Mouse (Mus musculus): Measurements from ENCODE around the gene Itgb5. TPM values are rescaled to one million over a fixed set of nuclear protein-coding genes. Genes with fewer than 3 reads are reported as not detected.

Gene Itgb5
- polyA plus RNA-seq, 2 experiments = 108 to 117 TPM

DNA sequence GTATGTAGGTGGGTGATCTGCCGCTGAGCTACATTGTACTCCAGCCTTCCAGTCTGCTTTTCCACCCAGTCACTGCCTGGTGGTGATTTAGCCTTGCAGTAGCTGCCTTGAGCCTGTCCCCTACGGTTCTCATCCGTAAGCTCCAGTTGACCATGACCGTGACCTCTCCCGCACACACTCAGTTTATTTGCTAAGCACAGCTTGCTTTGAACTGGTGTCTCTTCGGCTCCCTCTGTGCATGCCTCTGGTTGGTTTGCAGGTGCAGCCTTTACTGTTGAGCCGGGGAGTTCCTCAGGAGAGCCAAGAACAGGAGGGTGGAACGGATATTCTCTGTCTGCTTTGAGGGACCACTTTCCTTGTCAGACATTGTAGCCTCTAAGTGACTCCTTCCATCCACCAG, 61.6 kb downstream of the Itgb5 start:
- H3K4me1 ChIP-seq (ENCODE audit: control insufficient read depth, insufficient read depth, low read length) = peaks cover 40% of the 10 kb centered on the region
- 62% methylated on average over 8 of the region's 8 CpGs for WGBS
- 0 out of 2 replicates have a peak overlapping the region, but pooled peaks have one; percentile 8 for H3K4me2 ChIP-seq (replicated peaks; ENCODE audit: low read depth, low read length, severe bottlenecking)
- H3K36me3 ChIP-seq (ENCODE audit: control insufficient read depth, insufficient read depth, low read length) = 0 out of 2 replicates have a peak, but pooled peaks cover 6% of the 10 kb centered on the region
- H3K9me3 ChIP-seq (ENCODE audit: control insufficient read depth, low read length) = no peaks in the 10 kb centered on the region
- ATAC-seq (ENCODE audit: low FRiP score, low read depth) = 0 out of 2 replicates have a peak, but pooled peaks have one; percentile 13
- TF ChIP-seq POLR2A (IDR thresholded peaks at IDR 0.05; ENCODE audit: borderline replicate concordance, extremely low read depth, insufficient read depth, insufficient read length) = no peak
- no peaks in the 10 kb centered on the region for H3K27me3 ChIP-seq (ENCODE audit: control insufficient read depth, insufficient read depth, low read length)
- peak overlapping the region; percentile 65; the same call in 1 of the 2 replicates for H3K27ac ChIP-seq (replicated peaks; ENCODE audit: low read depth, low read length)
- no peak overlapping the region for H3K4me3 ChIP-seq (replicated peaks; ENCODE audit: low read length)
- no peak overlapping the region for H3K9ac ChIP-seq (ENCODE audit: low read depth, low read length, severe bottlenecking)
- DNase-seq (ENCODE audit: low spot score) = no peak

DNA sequence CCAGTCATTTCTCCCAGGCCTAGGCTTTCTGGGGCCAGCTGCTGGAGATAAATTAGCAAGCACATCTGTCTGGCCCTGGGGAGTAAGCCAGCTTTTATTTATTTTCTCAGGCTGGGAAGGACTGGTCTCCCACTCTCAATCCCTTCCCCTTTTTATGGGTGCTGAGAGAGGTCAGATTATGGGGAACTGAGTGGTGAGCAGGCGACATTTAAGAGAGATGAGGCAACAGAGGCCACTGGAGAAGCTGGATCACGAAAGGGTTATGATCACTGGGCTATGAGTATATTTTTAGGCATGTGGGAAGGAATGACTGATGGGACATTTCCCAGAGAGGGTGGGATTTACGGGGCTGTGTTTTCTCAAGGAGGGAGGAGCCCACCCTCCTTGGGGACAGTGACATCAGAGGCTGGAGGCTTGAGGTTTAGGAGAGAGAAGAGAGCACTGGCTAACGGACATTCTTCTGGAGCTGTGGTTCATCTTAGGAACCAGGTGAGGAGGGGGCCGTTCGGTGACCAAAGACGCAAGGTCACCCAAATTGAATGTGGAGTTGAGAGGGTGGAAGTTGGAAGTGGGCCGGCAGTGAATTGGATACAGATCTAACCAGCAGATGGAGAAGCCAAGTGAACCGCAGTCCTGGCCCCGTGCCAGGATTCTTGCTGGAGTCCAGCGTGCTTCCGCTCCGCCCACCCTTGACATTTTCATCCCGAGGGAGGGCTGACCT, 62.3 kb downstream of the Itgb5 start:
- ATAC-seq (ENCODE audit: low FRiP score, low read depth) = peak; percentile 83
- Histone ChIP-seq H3K27me3 (ENCODE audit: control insufficient read depth, insufficient read depth, low read length) (no peaks in the 10 kb centered on the region), H3K4me1 (ENCODE audit: control insufficient read depth, insufficient read depth, low read length) (peaks cover 37% of the 10 kb centered on the region), H3K4me3 (replicated peaks; ENCODE audit: low read length) (0 out of 2 replicates have a peak overlapping the region, but pooled peaks have one; percentile 12), H3K9ac (ENCODE audit: low read depth, low read length, severe bottlenecking) (no peak overlapping the region), H3K27ac (replicated peaks; ENCODE audit: low read depth, low read length) (peak overlapping the region; percentile 65), H3K9me3 (ENCODE audit: control insufficient read depth, low read length) (no peaks in the 10 kb centered on the region), H3K36me3 (ENCODE audit: control insufficient read depth, insufficient read depth, low read length) (0 out of 2 replicates have a peak, but pooled peaks cover 6% of the 10 kb centered on the region), H3K4me2 (replicated peaks; ENCODE audit: low read depth, low read length, severe bottlenecking) (peak overlapping the region; percentile 33)
- WGBS = 18% methylated on average over 14 of the region's 14 CpGs
- peak; percentile 94 for DNase-seq (ENCODE audit: low spot score)
- no peak for TF ChIP-seq POLR2A (IDR thresholded peaks at IDR 0.05; ENCODE audit: borderline replicate concordance, extremely low read depth, insufficient read depth, insufficient read length)

- peak; percentile 49 for DNase-seq (ENCODE audit: low spot score)
- Histone ChIP-seq H3K4me1 (ENCODE audit: control insufficient read depth, insufficient read depth, low read length) (peaks cover 33% of the 10 kb centered on the region), H3K4me3 (replicated peaks; ENCODE audit: low read length) (no peak overlapping the region), H3K9me3 (ENCODE audit: control insufficient read depth, low read length) (no peaks in the 10 kb centered on the region), H3K9ac (ENCODE audit: low read depth, low read length, severe bottlenecking) (no peak overlapping the region), H3K4me2 (replicated peaks; ENCODE audit: low read depth, low read length, severe bottlenecking) (0 out of 2 replicates have a peak overlapping the region, but pooled peaks have one; percentile 33), H3K27me3 (ENCODE audit: control insufficient read depth, insufficient read depth, low read length) (no peaks in the 10 kb centered on the region), H3K36me3 (ENCODE audit: control insufficient read depth, insufficient read depth, low read length) (0 out of 2 replicates have a peak, but pooled peaks cover 6% of the 10 kb centered on the region), H3K27ac (replicated peaks; ENCODE audit: low read depth, low read length) (peak overlapping the region; percentile 48; the same call in 1 of the 2 replicates)
- no peak for TF ChIP-seq POLR2A (IDR thresholded peaks at IDR 0.05; ENCODE audit: borderline replicate concordance, extremely low read depth, insufficient read depth, insufficient read length)
- WGBS = 32% methylated on average over 6 of the region's 6 CpGs
- ATAC-seq (ENCODE audit: low FRiP score, low read depth) = no peak
These were observed 63.1 kb downstream of the Itgb5 start for GRCm38 (mm10) chr16:33892539-33892938.

- Histone ChIP-seq H3K9ac (ENCODE audit: low read depth, low read length, severe bottlenecking) (no peak overlapping the region), H3K27me3 (ENCODE audit: control insufficient read depth, insufficient read depth, low read length) (no peaks in the 10 kb centered on the region), H3K36me3 (ENCODE audit: control insufficient read depth, insufficient read depth, low read length) (no peaks in the 10 kb centered on the region), H3K4me3 (replicated peaks; ENCODE audit: low read length) (no peak overlapping the region), H3K27ac (replicated peaks; ENCODE audit: low read depth, low read length) (no peak overlapping the region), H3K9me3 (ENCODE audit: control insufficient read depth, low read length) (no peaks in the 10 kb centered on the region), H3K4me1 (ENCODE audit: control insufficient read depth, insufficient read depth, low read length) (peaks cover 33% of the 10 kb centered on the region), H3K4me2 (replicated peaks; ENCODE audit: low read depth, low read length, severe bottlenecking) (no peak overlapping the region)
- 85% methylated on average over 4 of the region's 4 CpGs for WGBS
- no peak for TF ChIP-seq POLR2A (IDR thresholded peaks at IDR 0.05; ENCODE audit: borderline replicate concordance, extremely low read depth, insufficient read depth, insufficient read length)
- ATAC-seq (ENCODE audit: low FRiP score, low read depth) = no peak
- no peak for DNase-seq (ENCODE audit: low spot score)
These were observed 64.3 kb downstream of the Itgb5 start for GRCm38 (mm10) chr16:33893796-33894195.

- 54% methylated on average over 1 of the region's 1 CpGs for WGBS
- Histone ChIP-seq H3K9me3 (ENCODE audit: control insufficient read depth, low read length) (no peaks in the 10 kb centered on the region), H3K27ac (replicated peaks; ENCODE audit: low read depth, low read length) (no peak overlapping the region), H3K4me3 (replicated peaks; ENCODE audit: low read length) (no peak overlapping the region), H3K4me1 (ENCODE audit: control insufficient read depth, insufficient read depth, low read length) (peaks cover 28% of the 10 kb centered on the region), H3K4me2 (replicated peaks; ENCODE audit: low read depth, low read length, severe bottlenecking) (no peak overlapping the region), H3K9ac (ENCODE audit: low read depth, low read length, severe bottlenecking) (no peak overlapping the region), H3K27me3 (ENCODE audit: control insufficient read depth, insufficient read depth, low read length) (no peaks in the 10 kb centered on the region), H3K36me3 (ENCODE audit: control insufficient read depth, insufficient read depth, low read length) (peaks cover 4% of the 10 kb centered on the region; the same call in 1 of the 2 replicates)
- TF ChIP-seq POLR2A (IDR thresholded peaks at IDR 0.05; ENCODE audit: borderline replicate concordance, extremely low read depth, insufficient read depth, insufficient read length) = no peak
- no peak for DNase-seq (ENCODE audit: low spot score)
- ATAC-seq (ENCODE audit: low FRiP score, low read depth) = no peak
These were observed 65.0 kb downstream of the Itgb5 start for GRCm38 (mm10) chr16:33894449-33894848.
